Mouse (Mus musculus) T-helper 1 cell (primary cell): ENCODE measurements around the gene Zfr2.

Experiments
- in situ Hi-C: fragments of 300-600 bp; cut with MboI, MseI; formaldehyde crosslinking; loops from one replicate; pipeline ENCODE4 v1.15.1; 2025; ENCODE audit warnings: high pct_unique_total_duplicates

Zfr2 gene

GRCm38 (mm10) chr10:81201807-81202758, 30.9 kb upstream of the Zfr2 start, which contains the start of gene Nmrk2:
TSS of gene Nmrk2 (minus strand) at chr10:81202051.
- in situ Hi-C loops: loop anchor here (25.0 kb wide), 1 partner anchor 2010 kb away; no protein-coding TSS in a partner anchor

GRCm38 (mm10) chr10:81202978-81203720, 29.8 kb upstream of the Zfr2 start:
- in situ Hi-C loops: loop anchor here (25.0 kb wide), 1 partner anchor 2009 kb away; no protein-coding TSS in a partner anchor

GRCm38 (mm10) chr10:81204137-81204536, 28.8 kb upstream of the Zfr2 start:
- in situ Hi-C loops: loop anchor here (25.0 kb wide), 1 partner anchor 2008 kb away; no protein-coding TSS in a partner anchor

- in situ Hi-C loops: loop anchor here (25.0 kb wide), 1 partner anchor 2002 kb away; no protein-coding TSS in a partner anchor
Measured at GRCm38 (mm10) chr10:81210154-81210553, 22.8 kb upstream of the Zfr2 start.

GRCm38 (mm10) chr10:81216260-81216659, 16.7 kb upstream of the Zfr2 start:
- in situ Hi-C loops: loop anchor here (25.0 kb wide), 1 partner anchor 1996 kb away; no protein-coding TSS in a partner anchor

- in situ Hi-C loops: loop anchor here (25.0 kb wide), 1 partner anchor 1995 kb away; no protein-coding TSS in a partner anchor
Measured at GRCm38 (mm10) chr10:81216810-81217209, 16.1 kb upstream of the Zfr2 start.

- in situ Hi-C loops: loop anchor here (25.0 kb wide), 1 partner anchor 1995 kb away; no protein-coding TSS in a partner anchor
Measured at GRCm38 (mm10) chr10:81217267-81217666, 15.7 kb upstream of the Zfr2 start.

GRCm38 (mm10) chr10:81217964-81218363, 15.0 kb upstream of the Zfr2 start:
- in situ Hi-C loops: loop anchor here (25.0 kb wide), 1 partner anchor 1994 kb away; no protein-coding TSS in a partner anchor

- in situ Hi-C loops: loop anchor here (25.0 kb wide), 1 partner anchor 1991 kb away; no protein-coding TSS in a partner anchor
Measured at GRCm38 (mm10) chr10:81221402-81222015, 11.4 kb upstream of the Zfr2 start.

GRCm38 (mm10) chr10:81223731-81224130, 9.2 kb upstream of the Zfr2 start:
- in situ Hi-C loops: loop anchor here (25.0 kb wide), 1 partner anchor 1989 kb away; no protein-coding TSS in a partner anchor

GRCm38 (mm10) chr10:81229735-81230437, 3.1 kb upstream of the Zfr2 start:
- in situ Hi-C loops: loop anchor here (25.0 kb wide), 1 partner anchor 1407 kb away; the partner anchor contains the start of gene Tdg

GRCm38 (mm10) chr10:81230438-81231332, 2.3 kb upstream of the Zfr2 start, which contains the start of gene Atcay:
TSS of gene Atcay (minus strand) at chr10:81230833.
- in situ Hi-C loops: loop anchor here (25.0 kb wide), 1 partner anchor 1407 kb away; the partner anchor contains the start of gene Tdg

- in situ Hi-C loops: loop anchor here (25.0 kb wide), 1 partner anchor 1406 kb away; the partner anchor contains the start of gene Tdg
Measured at GRCm38 (mm10) chr10:81231436-81231835, 1.5 kb upstream of the Zfr2 start.

GRCm38 (mm10) chr10:81233226-81233585, 251 bp downstream of the Zfr2 start:
- in situ Hi-C loops: loop anchor here (25.0 kb wide), 1 partner anchor 1404 kb away; the partner anchor contains the start of gene Tdg

- in situ Hi-C loops: loop anchor here (25.0 kb wide), 1 partner anchor 1403 kb away; the partner anchor contains the start of gene Tdg
Measured at GRCm38 (mm10) chr10:81234206-81234605, 1.3 kb downstream of the Zfr2 start.

- in situ Hi-C loops: loop anchor here (5.0 to 25.0 kb wide), 2 partner anchors 39 to 1401 kb away; partner anchors contain the start of gene Tdg
Measured at GRCm38 (mm10) chr10:81236471-81237268, 3.7 kb downstream of the Zfr2 start.

- in situ Hi-C loops: loop anchor here (5.0 to 25.0 kb wide), 2 partner anchors 41 to 1399 kb away; partner anchors contain the start of gene Tdg
Measured at GRCm38 (mm10) chr10:81238618-81239017, 5.7 kb downstream of the Zfr2 start.

GRCm38 (mm10) chr10:81240876-81241275, 7.9 kb downstream of the Zfr2 start:
- in situ Hi-C loops: loop anchor here (25.0 kb wide), 1 partner anchor 1396 kb away; the partner anchor contains the start of gene Tdg
